Mouse (Mus musculus): ENCODE measurements around the gene Csnk1g2. TPM values are rescaled to one million over a fixed set of nuclear protein-coding genes. Genes with fewer than 3 reads are reported as not detected.
A peak's percentile ranks its signal among the peaks of the same experiment; 100 is the strongest.

The Csnk1g2 gene
- polyA plus RNA-seq, 1 experiment from 2014 or later, result 43.5 TPM

GRCm38 (mm10) chr10:80589127-80589878, 33.3 kb upstream of the Csnk1g2 start:
- Histone ChIP-seq H3K36me3 (ENCODE audit: control insufficient read depth, insufficient read depth, low read length) (peaks cover 9% of the 10 kb centered on the region; the same call in 1 of the 2 replicates), H3K27me3 (ENCODE audit: control insufficient read depth, insufficient read depth, low read length) (no peaks in the 10 kb centered on the region), H3K9me3 (ENCODE audit: control insufficient read depth, low read depth, low read length) (no peaks in the 10 kb centered on the region), H3K27ac (ENCODE audit: low read length) (no peak overlapping the region), H3K4me1 (ENCODE audit: control insufficient read depth, insufficient read depth, low read length) (peaks cover 10% of the 10 kb centered on the region), H3K4me3 (ENCODE audit: low read depth, low read length) (peak overlapping the region; percentile 73), H3K9ac (replicated peaks; ENCODE audit: low read depth, low read length) (peak overlapping the region; percentile 83), H3K4me2 (replicated peaks; ENCODE audit: low read depth, low read length) (peak overlapping the region; percentile 76)
- 18% methylated on average over 12 of the region's 12 CpGs for WGBS
- ATAC-seq (ENCODE audit: insufficient number of reproducible peaks, insufficient read depth, low FRiP score, low read depth), result no peak

- peak; percentile 95 for ATAC-seq (ENCODE audit: insufficient number of reproducible peaks, insufficient read depth, low FRiP score, low read depth)
- Histone ChIP-seq H3K4me1 (ENCODE audit: control insufficient read depth, insufficient read depth, low read length) (peaks cover 10% of the 10 kb centered on the region), H3K9ac (replicated peaks; ENCODE audit: low read depth, low read length) (peak within 1 kb of the TSS; percentile 83), H3K4me3 (ENCODE audit: low read depth, low read length) (peak within 1 kb of the TSS; percentile 73), H3K27ac (ENCODE audit: low read length) (peak within 1 kb of the TSS; percentile 30; the same call in 1 of the 2 replicates), H3K9me3 (ENCODE audit: control insufficient read depth, low read depth, low read length) (no peaks in the 10 kb centered on the region), H3K36me3 (ENCODE audit: control insufficient read depth, insufficient read depth, low read length) (peaks cover 5% of the 10 kb centered on the region; the same call in 1 of the 2 replicates), H3K27me3 (ENCODE audit: control insufficient read depth, insufficient read depth, low read length) (no peaks in the 10 kb centered on the region), H3K4me2 (replicated peaks; ENCODE audit: low read depth, low read length) (peak within 1 kb of the TSS; percentile 76)
- WGBS, result under 1% methylated on average over 70 of the region's 73 CpGs
These were observed 32.5 kb upstream of the Csnk1g2 start, which contains the start of gene Abhd17a for GRCm38 (mm10) chr10:80589879-80590854. TSS of gene Abhd17a (minus strand) at chr10:80590341.

- Histone ChIP-seq H3K36me3 (ENCODE audit: control insufficient read depth, insufficient read depth, low read length) (no peaks in the 10 kb centered on the region), H3K9ac (replicated peaks; ENCODE audit: low read depth, low read length) (no peak overlapping the region), H3K4me1 (ENCODE audit: control insufficient read depth, insufficient read depth, low read length) (no peaks in the 10 kb centered on the region), H3K4me2 (replicated peaks; ENCODE audit: low read depth, low read length) (no peak overlapping the region), H3K9me3 (ENCODE audit: control insufficient read depth, low read depth, low read length) (no peaks in the 10 kb centered on the region), H3K4me3 (ENCODE audit: low read depth, low read length) (no peak overlapping the region), H3K27ac (ENCODE audit: low read length) (no peak overlapping the region), H3K27me3 (ENCODE audit: control insufficient read depth, insufficient read depth, low read length) (no peaks in the 10 kb centered on the region)
- ATAC-seq (ENCODE audit: insufficient number of reproducible peaks, insufficient read depth, low FRiP score, low read depth), result no peak
- 35% methylated on average over 4 of the region's 4 CpGs for WGBS
These were observed 26.3 kb upstream of the Csnk1g2 start for GRCm38 (mm10) chr10:80596318-80596717.

DNA sequence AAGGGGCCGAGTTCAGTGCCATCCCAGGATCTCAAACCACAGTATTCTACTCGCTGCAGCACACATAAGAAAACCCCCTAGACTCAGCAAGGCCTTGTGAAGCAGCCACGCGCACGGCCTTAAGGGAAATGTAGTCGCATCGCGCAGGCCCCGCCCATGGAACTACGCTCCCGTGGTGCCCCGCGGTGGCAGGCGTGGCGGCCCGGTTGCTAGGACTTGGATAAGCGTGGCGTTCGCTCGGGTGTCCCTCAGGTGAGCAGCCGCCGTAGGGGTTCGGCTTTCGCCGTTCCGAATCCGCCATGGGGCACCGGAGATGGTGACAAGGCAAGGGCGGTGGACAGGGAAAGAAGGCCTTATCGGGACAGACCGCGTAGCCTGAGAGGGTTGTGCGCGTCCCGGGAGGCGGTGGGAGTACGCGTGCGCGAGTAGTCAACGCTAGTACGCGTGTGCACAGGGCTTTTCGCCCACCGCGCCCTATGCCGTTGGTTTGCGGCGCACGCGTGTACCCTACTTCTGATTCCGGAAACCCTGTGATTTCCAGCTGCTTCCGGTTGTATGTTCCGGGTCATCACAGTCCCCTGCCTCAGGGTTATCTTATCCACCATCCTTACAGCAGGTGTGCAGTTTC, 19.8 kb upstream of the Csnk1g2 start, which contains the start of the genes Scamp4 and Adat3:
Gene Scamp4, plus strand, starts transcription at position 175 of the 628 bp plus-strand sequence.
Gene Adat3, plus strand, starts transcription at position 183 of the 628 bp plus-strand sequence.
- no peaks in the 10 kb centered on the region for H3K9me3 ChIP-seq (ENCODE audit: control insufficient read depth, low read depth, low read length)
- H3K27me3 ChIP-seq (ENCODE audit: control insufficient read depth, insufficient read depth, low read length), result no peaks in the 10 kb centered on the region
- ATAC-seq (ENCODE audit: insufficient number of reproducible peaks, insufficient read depth, low FRiP score, low read depth), result peak; percentile 92
- peak within 1 kb of the TSS; percentile 96 for H3K4me2 ChIP-seq (replicated peaks; ENCODE audit: low read depth, low read length)
- WGBS, result under 1% methylated on average over 54 of the region's 54 CpGs
- H3K9ac ChIP-seq (replicated peaks; ENCODE audit: low read depth, low read length), result peak within 1 kb of the TSS; percentile 57
- peaks cover 20% of the 10 kb centered on the region; the same call in 1 of the 2 replicates for H3K36me3 ChIP-seq (ENCODE audit: control insufficient read depth, insufficient read depth, low read length)
- peaks cover 11% of the 10 kb centered on the region for H3K4me1 ChIP-seq (ENCODE audit: control insufficient read depth, insufficient read depth, low read length)
- peak within 1 kb of the TSS; percentile 77 for H3K27ac ChIP-seq (ENCODE audit: low read length)
- peak within 1 kb of the TSS; percentile 68 for H3K4me3 ChIP-seq (ENCODE audit: low read depth, low read length)

GRCm38 (mm10) chr10:80603364-80603763, 19.3 kb upstream of the Csnk1g2 start:
- Histone ChIP-seq H3K27ac (ENCODE audit: low read length) (peak overlapping the region; percentile 77), H3K36me3 (ENCODE audit: control insufficient read depth, insufficient read depth, low read length) (peaks cover 25% of the 10 kb centered on the region), H3K9ac (replicated peaks; ENCODE audit: low read depth, low read length) (peak overlapping the region; percentile 57), H3K9me3 (ENCODE audit: control insufficient read depth, low read depth, low read length) (no peaks in the 10 kb centered on the region), H3K4me3 (ENCODE audit: low read depth, low read length) (peak overlapping the region; percentile 68), H3K27me3 (ENCODE audit: control insufficient read depth, insufficient read depth, low read length) (no peaks in the 10 kb centered on the region), H3K4me1 (ENCODE audit: control insufficient read depth, insufficient read depth, low read length) (peaks cover 11% of the 10 kb centered on the region), H3K4me2 (replicated peaks; ENCODE audit: low read depth, low read length) (peak overlapping the region; percentile 96)
- no peak for ATAC-seq (ENCODE audit: insufficient number of reproducible peaks, insufficient read depth, low FRiP score, low read depth)
- 31% methylated on average over 7 of the region's 7 CpGs for WGBS

- H3K4me2 ChIP-seq (replicated peaks; ENCODE audit: low read depth, low read length), result peak overlapping the region; percentile 96
- H3K27ac ChIP-seq (ENCODE audit: low read length), result no peak overlapping the region
- H3K27me3 ChIP-seq (ENCODE audit: control insufficient read depth, insufficient read depth, low read length), result no peaks in the 10 kb centered on the region
- H3K4me1 ChIP-seq (ENCODE audit: control insufficient read depth, insufficient read depth, low read length), result peaks cover 11% of the 10 kb centered on the region
- WGBS, result 75% methylated on average over 7 of the region's 7 CpGs
- H3K9me3 ChIP-seq (ENCODE audit: control insufficient read depth, low read depth, low read length), result no peaks in the 10 kb centered on the region
- ATAC-seq (ENCODE audit: insufficient number of reproducible peaks, insufficient read depth, low FRiP score, low read depth), result no peak
- peak overlapping the region; percentile 68 for H3K4me3 ChIP-seq (ENCODE audit: low read depth, low read length)
- peaks cover 32% of the 10 kb centered on the region for H3K36me3 ChIP-seq (ENCODE audit: control insufficient read depth, insufficient read depth, low read length)
- H3K9ac ChIP-seq (replicated peaks; ENCODE audit: low read depth, low read length), result no peak overlapping the region
These were observed 18.6 kb upstream of the Csnk1g2 start for GRCm38 (mm10) chr10:80604001-80604509.

DNA sequence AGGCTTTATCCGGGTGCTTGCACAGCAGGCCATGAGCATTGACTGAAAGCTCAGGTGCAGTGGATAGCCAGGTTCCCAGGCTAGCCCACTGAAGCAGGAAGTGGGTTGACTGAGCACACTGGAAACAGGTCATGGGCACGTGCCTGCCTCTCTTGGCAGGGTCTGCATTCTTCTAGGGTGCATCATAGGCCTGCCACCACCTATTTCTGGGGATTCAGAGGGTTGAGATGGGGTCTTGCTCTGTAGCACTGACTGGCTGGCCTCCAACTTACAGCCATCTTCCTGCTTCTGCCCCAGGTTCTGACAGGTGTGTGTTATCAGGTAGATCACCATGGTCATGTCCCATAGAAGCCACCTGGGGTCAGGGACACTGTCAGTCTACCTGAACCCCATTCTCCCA, 17.6 kb upstream of the Csnk1g2 start:
- H3K36me3 ChIP-seq (ENCODE audit: control insufficient read depth, insufficient read depth, low read length), result peaks cover 35% of the 10 kb centered on the region
- no peak overlapping the region for H3K9ac ChIP-seq (replicated peaks; ENCODE audit: low read depth, low read length)
- H3K4me3 ChIP-seq (ENCODE audit: low read depth, low read length), result no peak overlapping the region
- H3K4me2 ChIP-seq (replicated peaks; ENCODE audit: low read depth, low read length), result no peak overlapping the region
- WGBS, result 88% methylated on average over 2 of the region's 2 CpGs
- no peaks in the 10 kb centered on the region for H3K9me3 ChIP-seq (ENCODE audit: control insufficient read depth, low read depth, low read length)
- H3K27ac ChIP-seq (ENCODE audit: low read length), result no peak overlapping the region
- no peaks in the 10 kb centered on the region for H3K27me3 ChIP-seq (ENCODE audit: control insufficient read depth, insufficient read depth, low read length)
- ATAC-seq (ENCODE audit: insufficient number of reproducible peaks, insufficient read depth, low FRiP score, low read depth), result no peak
- H3K4me1 ChIP-seq (ENCODE audit: control insufficient read depth, insufficient read depth, low read length), result peaks cover 11% of the 10 kb centered on the region
